Mouse (Mus musculus) testis, adult 2 months (tissue): Measurements from ENCODE around the gene Ccl8.

ENCODE experiments used
- CTCF ChIP-seq: fragments of 200-500 bp; IDR thresholded peaks from 2 replicates; pipeline ENCODE4 v1.5.1; 2012; ENCODE audit warnings: low read depth, mild to moderate bottlenecking, inconsistent platforms, low read length, moderate library complexity; ENCODE audit not compliant: control insufficient read depth, insufficient read depth, insufficient replicate concordance
- POLR2A ChIP-seq: fragments of 200-500 bp; IDR thresholded peaks from 2 replicates; pipeline ENCODE4 v1.6.1; 2012; ENCODE audit warnings: low read depth, mild to moderate bottlenecking, inconsistent platforms, low read length, moderate library complexity; ENCODE audit not compliant: control insufficient read depth

DNA sequence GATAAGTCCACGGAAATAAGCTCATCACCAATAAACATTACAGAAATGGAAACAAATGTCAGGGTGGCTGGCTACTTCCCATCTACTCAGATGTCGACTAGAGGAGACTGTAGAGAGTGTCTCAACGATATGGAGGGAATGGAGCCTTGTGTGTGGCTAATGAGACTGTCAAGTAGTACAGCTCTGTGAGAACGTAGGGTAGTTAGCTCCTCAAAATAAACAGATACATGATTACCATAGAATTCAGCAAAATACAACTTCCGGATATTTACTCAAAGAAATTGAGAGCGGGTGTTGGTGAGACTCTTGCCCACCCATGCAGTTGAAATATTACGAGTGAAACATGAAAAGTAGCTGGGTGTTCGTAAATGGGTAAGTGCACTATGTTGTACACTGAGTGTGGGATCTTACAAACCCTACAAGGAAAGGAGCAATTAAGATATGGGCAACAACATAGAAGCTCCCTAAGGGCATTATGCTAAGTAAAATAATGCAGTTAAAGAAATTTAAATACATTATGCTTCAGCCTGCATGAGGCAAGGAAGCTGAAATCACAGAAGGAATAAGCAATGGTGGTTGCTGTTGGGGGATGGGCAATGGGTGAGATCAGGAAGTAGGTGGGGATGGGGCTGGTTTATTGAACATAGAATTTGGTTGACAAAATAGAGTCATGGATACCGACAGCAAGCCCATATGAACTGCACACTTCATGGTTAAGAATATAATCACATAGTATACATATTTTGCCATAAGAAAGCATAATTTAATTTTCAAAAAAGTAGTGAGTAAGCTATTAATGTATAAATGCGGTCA lies 15.3 kb upstream of the Ccl8 start:
- no peak for TF ChIP-seq CTCF
- TF ChIP-seq POLR2A: no peak
